Mouse (Mus musculus): ENCODE data around the gene Pdlim4.

DNA sequence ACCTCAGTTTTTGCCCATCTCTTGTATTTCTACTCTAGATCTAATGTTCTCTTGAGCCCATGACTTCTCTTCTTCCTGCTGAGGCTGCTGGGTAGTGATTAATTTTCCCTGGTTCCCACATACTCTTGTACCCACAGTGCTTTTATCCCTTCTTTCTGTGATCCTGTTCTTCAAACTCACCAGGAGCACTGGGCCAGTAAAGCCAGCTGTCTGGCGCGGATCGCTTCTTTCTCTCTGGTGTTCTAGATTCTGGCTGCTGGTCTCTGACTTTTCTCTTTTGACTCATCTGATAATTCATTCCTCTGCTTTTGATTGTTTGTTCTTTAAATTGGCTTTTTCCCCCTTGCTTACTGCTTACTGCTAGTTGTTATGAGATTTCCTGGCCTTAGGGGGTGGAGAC, 45.9 kb upstream of the Pdlim4 start:
- no peak for TF ChIP-seq POLR2A (IDR thresholded peaks at IDR 0.05; ENCODE audit: insufficient read length, low read depth)
- no peak for TF ChIP-seq TCF12 (IDR thresholded peaks at IDR 0.05; ENCODE audit: insufficient read depth, poor library complexity, severe bottlenecking)
- TF ChIP-seq MYOG (IDR thresholded peaks at IDR 0.05; ENCODE audit: control insufficient read depth in 1 of 3, insufficient read depth in 1 of 3, insufficient read length in 2 of 3, low read depth in 2 of 3): no peak
- no peak for TF ChIP-seq MAX (IDR thresholded peaks at IDR 0.05; ENCODE audit: low read depth)

Data from myocyte (in vitro differentiated cells).